Mouse (Mus musculus) lung, embryonic 15.5 days (tissue): Measurements from ENCODE around the gene Ephx4. TPM values are rescaled to one million over a fixed set of nuclear protein-coding genes. Genes with fewer than 3 reads are reported as not detected.
A peak's percentile ranks its signal among the peaks of the same experiment; 100 is the strongest.
"Not testable (repeated sequence)": the region's sequence is repeated elsewhere in the genome, so short reads cannot be mapped to it uniquely, and the experiment has no call there.

ENCODE experiments used
- ATAC-seq: fragments of 200-750 bp; cut with Nextera tagmentation; 2 replicates; pipeline ENCODE4 v1.8.0; 2017; ENCODE audit warnings: moderate number of reproducible peaks, borderline replicate concordance; ENCODE audit not compliant: low FRiP score, low TSS enrichment; ENCODE audit errors: extremely low read depth
- H3K27ac ChIP-seq: fragments of 300-500 bp; sonication (generic); 2 replicates; pipeline ENCODE4 v1.5.1; 2015; ENCODE audit warnings: moderate library complexity, mild to moderate bottlenecking, inconsistent platforms
- H3K27me3 ChIP-seq: fragments of 300-500 bp; sonication (generic); 2 replicates; pipeline ENCODE4 v1.6.1; 2015; ENCODE audit warnings: inconsistent platforms
- H3K36me3 ChIP-seq: fragments of 300-500 bp; sonication (generic); 2 replicates; pipeline ENCODE4 v1.6.1; 2015; ENCODE audit warnings: inconsistent platforms
- H3K4me1 ChIP-seq: fragments of 300-500 bp; sonication (generic); 2 replicates; pipeline ENCODE4 v1.6.1; 2015; ENCODE audit warnings: inconsistent platforms
- H3K4me2 ChIP-seq: fragments of 300-500 bp; sonication (generic); 2 replicates; pipeline ENCODE4 v1.6.1; 2015; ENCODE audit warnings: inconsistent platforms, mild to moderate bottlenecking, moderate library complexity
- H3K4me3 ChIP-seq: fragments of 300-500 bp; sonication (generic); 2 replicates; pipeline ENCODE4 v1.5.1; 2015; ENCODE audit warnings: mild to moderate bottlenecking, inconsistent platforms
- H3K9ac ChIP-seq: fragments of 300-500 bp; sonication (generic); 2 replicates; pipeline ENCODE4 v1.6.1; 2015; ENCODE audit warnings: inconsistent platforms
- H3K9me3 ChIP-seq: fragments of 300-500 bp; sonication (generic); 2 replicates; pipeline ENCODE4 v1.6.1; 2016; ENCODE audit warnings: inconsistent platforms
- WGBS: fragments of 180-500 bp; shearing (Covaris S2); methylation state at CpG from one replicate; pipeline ENCODE4 v1.1.7; 2015; 5-methylcytosine and 5-hydroxymethylcytosine counted together
- polyA plus RNA-seq: library from polyadenylated mRNA; unstranded; fragments of >200 nt; fragmentation: Nextera tagmentation; extraction: Ambion mirVana; gene quantifications from 2 replicates; pipeline ENCODE4 v1.2.1, GENCODE M21; 2015

The Ephx4 gene
- polyA plus RNA-seq = 2.5 TPM in 2 replicates

DNA sequence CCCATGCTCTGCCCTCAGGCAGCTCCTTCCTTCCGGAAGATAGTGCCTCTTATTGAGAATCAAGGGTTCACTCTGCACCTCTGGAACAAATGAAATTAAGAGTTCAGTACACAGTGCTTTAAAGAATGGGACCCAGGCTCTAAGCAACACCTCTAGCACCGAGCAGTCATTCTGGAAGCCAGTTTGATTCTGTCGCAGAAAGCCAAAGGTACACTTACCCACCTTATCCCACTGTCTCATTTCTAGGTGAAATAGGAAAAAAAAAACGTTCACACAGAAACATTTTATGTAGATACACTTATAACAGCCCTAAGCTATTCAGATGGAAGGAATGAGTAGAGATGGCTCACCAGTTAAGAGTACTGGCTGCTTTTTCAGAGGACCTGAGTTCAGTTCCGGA lies at the start of gene Ephx4:
Gene Ephx4 (plus strand): TSS at position 301 of the 400 bp plus-strand sequence.
- no peak within 1 kb of the TSS for H3K27ac ChIP-seq
- peak within 1 kb of the TSS; percentile 97 for H3K4me2 ChIP-seq
- H3K4me1 ChIP-seq = peaks cover 5% of the 10 kb centered on the region
- no peaks in the 10 kb centered on the region for H3K9me3 ChIP-seq
- H3K36me3 ChIP-seq = no peaks in the 10 kb centered on the region
- no peak for ATAC-seq
- H3K9ac ChIP-seq = peak within 1 kb of the TSS; percentile 40
- peak within 1 kb of the TSS; percentile 55 for H3K4me3 ChIP-seq
- H3K27me3 ChIP-seq = peaks cover 33% of the 10 kb centered on the region
- 16% methylated on average over 5 of the region's 5 CpGs for WGBS

DNA sequence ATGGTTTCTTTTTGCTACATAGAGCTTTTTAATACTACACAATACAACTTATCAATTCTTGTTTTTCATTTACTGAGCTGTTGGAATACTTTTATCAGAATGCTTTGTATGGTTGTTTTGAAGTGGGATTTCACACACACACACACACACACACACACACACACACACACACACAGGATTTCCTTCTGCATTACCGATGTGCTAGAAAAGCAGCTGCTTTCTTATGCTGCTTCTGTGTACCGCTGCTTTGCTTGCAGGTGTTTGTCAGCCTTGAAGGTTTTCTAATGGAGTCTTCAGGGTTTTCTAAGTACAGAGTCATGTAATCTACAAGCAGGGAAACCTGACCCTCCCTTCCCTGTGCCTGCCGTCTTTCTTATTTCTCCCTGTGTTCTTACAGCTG lies 48.6 kb upstream of the Ephx4 start:
- no peak overlapping the region for H3K4me2 ChIP-seq
- no peak overlapping the region for H3K4me3 ChIP-seq
- no peaks in the 10 kb centered on the region for H3K36me3 ChIP-seq
- WGBS = 55% methylated on average over 3 of the region's 3 CpGs
- H3K4me1 ChIP-seq = peaks cover 4% of the 10 kb centered on the region; the same call in 1 of the 2 replicates
- no peak overlapping the region for H3K9ac ChIP-seq
- H3K27me3 ChIP-seq = no peaks in the 10 kb centered on the region
- no peak for ATAC-seq
- no peak overlapping the region for H3K27ac ChIP-seq
- no peaks in the 10 kb centered on the region for H3K9me3 ChIP-seq

DNA sequence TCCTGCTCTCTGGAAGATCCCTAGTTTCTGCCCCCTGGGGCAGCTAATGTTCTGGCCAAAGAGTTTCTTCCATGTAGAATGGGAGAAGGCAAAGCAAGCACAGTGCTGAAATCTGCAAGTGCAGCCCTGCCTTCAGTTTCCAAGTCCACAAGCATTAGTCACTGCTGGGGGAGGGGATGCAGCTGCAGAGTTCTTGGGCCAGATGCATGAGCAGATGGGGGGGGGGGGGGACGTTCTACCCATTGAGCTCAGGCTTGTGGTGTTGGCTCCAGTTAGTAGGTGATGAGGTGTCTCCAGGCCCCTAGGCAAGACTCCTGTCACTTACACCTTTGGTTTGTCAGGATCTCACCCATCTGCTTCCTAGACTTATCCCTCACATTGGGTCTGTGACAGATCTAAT lies 46.7 kb upstream of the Ephx4 start:
- Histone ChIP-seq H3K9me3 (no peaks in the 10 kb centered on the region), H3K36me3 (no peaks in the 10 kb centered on the region), H3K4me3 (no peak overlapping the region), H3K9ac (no peak overlapping the region), H3K4me1 (peaks cover 10% of the 10 kb centered on the region), H3K4me2 (no peak overlapping the region), H3K27ac (no peak overlapping the region), H3K27me3 (no peaks in the 10 kb centered on the region)
- ATAC-seq = no peak
- WGBS = 13% methylated on average over 1 of the region's 1 CpGs

DNA sequence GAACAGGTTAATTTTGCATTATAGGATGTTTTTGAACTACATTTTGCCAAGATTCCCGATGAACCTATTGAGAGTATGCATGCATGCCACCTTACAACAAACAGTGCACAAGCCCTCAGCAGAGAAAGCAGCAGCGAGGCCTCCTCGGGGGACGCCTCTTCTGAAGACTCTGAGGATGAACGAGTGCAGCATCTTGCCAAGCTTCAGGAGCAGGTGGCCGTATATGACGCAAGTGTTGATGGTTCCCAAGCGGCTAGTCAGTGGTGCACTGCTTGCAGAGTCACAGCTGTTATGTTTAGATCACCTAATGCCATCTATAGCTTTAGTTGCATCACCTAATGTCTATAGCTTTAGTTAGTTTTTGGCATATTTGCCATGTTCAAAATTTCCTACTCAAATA lies 44.8 kb upstream of the Ephx4 start:
- Histone ChIP-seq H3K4me2 (no peak overlapping the region), H3K9me3 (no peaks in the 10 kb centered on the region), H3K4me1 (peaks cover 10% of the 10 kb centered on the region), H3K36me3 (no peaks in the 10 kb centered on the region), H3K9ac (no peak overlapping the region), H3K27me3 (no peaks in the 10 kb centered on the region), H3K27ac (no peak overlapping the region), H3K4me3 (no peak overlapping the region)
- WGBS = 78% methylated on average over 8 of the region's 8 CpGs
- ATAC-seq = no peak

DNA sequence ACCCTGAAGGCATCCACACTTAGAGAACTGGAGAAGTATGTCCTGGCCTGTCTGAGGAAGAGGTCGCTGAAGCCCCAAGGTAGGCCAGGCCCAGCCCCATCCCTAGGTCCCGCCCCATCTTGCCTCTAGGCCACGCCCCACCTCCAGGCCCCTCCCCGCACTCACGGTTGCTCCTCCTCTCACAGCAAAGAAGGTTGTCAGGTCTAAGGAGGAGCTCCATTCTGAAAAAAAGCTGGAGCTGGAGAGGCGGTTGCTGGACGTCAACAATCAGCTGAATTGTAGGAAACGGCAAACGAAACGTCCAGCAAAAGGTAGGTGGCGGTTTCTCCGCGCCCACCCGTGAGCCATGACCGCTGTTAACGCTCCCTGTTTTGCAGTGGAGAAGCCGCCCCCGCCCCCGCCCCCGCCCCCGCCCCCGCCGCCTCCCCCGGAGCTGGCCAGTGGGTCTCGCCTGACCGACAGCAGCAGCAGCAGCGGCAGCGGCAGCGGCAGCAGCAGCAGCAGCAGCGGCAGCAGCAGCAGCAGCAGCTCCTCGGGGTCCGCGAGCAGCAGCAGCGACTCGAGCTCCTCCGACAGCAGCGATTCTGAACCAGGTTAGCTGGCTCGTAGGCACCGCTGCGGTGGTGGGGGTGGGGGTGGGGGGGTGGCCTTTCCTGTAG lies 43.0 kb upstream of the Ephx4 start:
- Histone ChIP-seq H3K9ac (peak overlapping the region; percentile 53), H3K36me3 (no peaks in the 10 kb centered on the region), H3K4me2 (peak overlapping the region; percentile 57), H3K4me3 (peak overlapping the region; percentile 58), H3K27ac (peak overlapping the region; percentile 70), H3K9me3 (no peaks in the 10 kb centered on the region), H3K4me1 (peaks cover 10% of the 10 kb centered on the region), H3K27me3 (no peaks in the 10 kb centered on the region)
- whole genome bisulfite sequencing = 1% methylated on average over 32 of the region's 40 CpGs
- peak; percentile 96 for ATAC-seq

DNA sequence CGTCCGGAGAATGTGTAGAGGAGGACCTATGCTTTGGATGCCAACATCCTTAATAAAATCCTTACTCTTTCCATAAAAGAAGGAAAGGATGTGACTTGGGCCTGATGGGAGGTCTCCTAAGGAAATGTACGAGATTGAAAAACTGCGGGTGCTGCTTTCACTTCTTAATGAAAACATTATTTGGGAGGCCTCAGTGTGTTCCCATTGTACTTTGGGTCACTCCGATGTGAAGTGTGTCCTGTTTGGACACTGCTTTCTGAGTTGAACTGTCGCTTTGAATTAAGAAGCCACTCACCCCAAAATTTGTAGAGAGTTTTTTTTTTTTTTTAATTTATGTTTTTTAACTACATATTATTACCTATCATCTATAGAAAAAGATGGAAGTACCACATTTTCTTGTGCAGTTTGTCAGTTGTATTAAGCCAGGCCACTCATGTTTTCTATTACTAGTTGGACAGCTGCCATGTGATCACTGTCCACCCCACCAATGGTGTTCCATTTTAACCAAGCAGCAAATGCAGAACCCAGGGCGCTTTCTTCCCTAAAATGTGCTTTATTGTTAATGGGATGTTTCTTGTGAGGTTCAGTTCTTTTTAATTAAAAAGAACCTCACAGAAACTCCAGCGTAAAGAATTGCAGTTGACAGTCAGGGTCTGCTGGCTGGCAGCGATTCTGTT lies 42.3 kb upstream of the Ephx4 start:
- Histone ChIP-seq H3K27ac (peak overlapping the region; percentile 70), H3K9me3 (no peaks in the 10 kb centered on the region), H3K27me3 (no peaks in the 10 kb centered on the region), H3K4me3 (peak overlapping the region; percentile 58), H3K4me1 (peaks cover 10% of the 10 kb centered on the region), H3K4me2 (peak overlapping the region; percentile 57), H3K9ac (peak overlapping the region; percentile 53), H3K36me3 (no peaks in the 10 kb centered on the region)
- no peak for ATAC-seq
- WGBS = 21% methylated on average over 9 of the region's 9 CpGs

DNA sequence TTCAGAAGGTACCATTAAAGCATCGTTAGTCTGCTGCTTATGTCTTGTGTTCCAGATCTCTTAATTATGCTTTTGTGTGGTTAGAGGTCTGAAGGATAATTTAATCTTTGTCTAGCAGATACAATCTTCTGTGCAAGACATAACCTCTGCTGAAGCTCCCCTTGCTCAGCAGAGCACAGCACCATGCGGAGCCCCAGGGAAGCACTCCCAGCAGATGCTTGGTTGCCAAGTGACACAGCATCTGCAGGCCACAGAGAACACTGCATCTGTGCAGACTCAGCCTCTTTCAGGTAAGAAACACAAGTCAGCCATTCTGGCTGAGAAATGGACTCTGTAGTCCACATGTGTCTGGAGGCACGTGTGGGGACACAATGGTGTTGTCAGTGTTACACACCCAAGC lies 32.5 kb upstream of the Ephx4 start:
- Histone ChIP-seq H3K4me1 (no peaks in the 10 kb centered on the region), H3K4me3 (no peak overlapping the region), H3K9me3 (no peaks in the 10 kb centered on the region), H3K9ac (no peak overlapping the region), H3K27me3 (no peaks in the 10 kb centered on the region), H3K27ac (no peak overlapping the region), H3K4me2 (no peak overlapping the region), H3K36me3 (no peaks in the 10 kb centered on the region)
- ATAC-seq = no peak
- 84% methylated on average over 3 of the region's 3 CpGs for WGBS

DNA sequence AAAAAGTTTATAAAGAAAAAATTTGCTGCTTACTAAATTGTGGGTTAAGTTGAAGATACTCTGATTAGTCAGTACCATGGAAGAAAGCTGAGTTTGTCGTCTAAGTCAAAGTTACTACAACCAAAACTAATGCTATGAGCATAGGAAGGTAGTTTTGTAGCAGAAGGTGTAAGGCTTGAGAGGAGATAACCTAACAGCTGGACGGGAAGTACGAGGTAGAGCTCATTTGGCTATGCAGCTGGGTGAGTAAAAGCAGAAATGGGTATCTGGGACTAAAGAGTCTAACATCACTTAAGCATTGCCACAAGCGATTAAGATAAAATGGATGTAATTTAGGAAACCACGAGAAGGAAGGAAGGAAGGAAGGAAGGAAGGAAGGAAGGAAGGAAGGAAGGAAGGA lies 31.2 kb upstream of the Ephx4 start:
- Histone ChIP-seq H3K27me3 (no peaks in the 10 kb centered on the region), H3K4me2 (no peak overlapping the region), H3K4me1 (no peaks in the 10 kb centered on the region), H3K9ac (no peak overlapping the region), H3K27ac (no peak overlapping the region), H3K4me3 (no peak overlapping the region), H3K36me3 (no peaks in the 10 kb centered on the region), H3K9me3 (no peaks in the 10 kb centered on the region)
- WGBS = 85% methylated on average over 5 of the region's 5 CpGs
- ATAC-seq = no peak

DNA sequence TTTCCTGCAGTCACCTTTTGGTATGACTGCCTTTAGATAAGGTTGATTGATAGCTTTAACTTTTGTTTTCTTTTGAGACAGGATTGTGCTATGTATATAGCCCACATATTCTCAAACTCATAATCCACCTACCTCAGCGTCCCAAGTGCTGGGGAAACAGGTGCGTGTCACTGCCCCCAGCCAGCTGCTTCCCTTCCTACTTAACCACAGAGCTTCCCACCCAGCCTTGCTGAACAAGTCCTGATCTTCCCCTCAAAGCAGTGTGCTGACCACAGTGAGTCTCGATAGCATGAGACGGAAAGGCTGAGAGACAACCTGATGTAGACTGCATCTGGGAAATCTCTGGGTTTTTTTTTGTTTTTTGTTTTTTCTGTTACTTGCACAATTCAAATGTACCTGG lies 29.3 kb upstream of the Ephx4 start:
- Histone ChIP-seq H3K36me3 (no peaks in the 10 kb centered on the region), H3K27ac (no peak overlapping the region), H3K4me2 (no peak overlapping the region), H3K9me3 (no peaks in the 10 kb centered on the region), H3K4me3 (no peak overlapping the region), H3K9ac (no peak overlapping the region), H3K4me1 (no peaks in the 10 kb centered on the region), H3K27me3 (no peaks in the 10 kb centered on the region)
- no peak for ATAC-seq
- WGBS = 80% methylated on average over 4 of the region's 4 CpGs

DNA sequence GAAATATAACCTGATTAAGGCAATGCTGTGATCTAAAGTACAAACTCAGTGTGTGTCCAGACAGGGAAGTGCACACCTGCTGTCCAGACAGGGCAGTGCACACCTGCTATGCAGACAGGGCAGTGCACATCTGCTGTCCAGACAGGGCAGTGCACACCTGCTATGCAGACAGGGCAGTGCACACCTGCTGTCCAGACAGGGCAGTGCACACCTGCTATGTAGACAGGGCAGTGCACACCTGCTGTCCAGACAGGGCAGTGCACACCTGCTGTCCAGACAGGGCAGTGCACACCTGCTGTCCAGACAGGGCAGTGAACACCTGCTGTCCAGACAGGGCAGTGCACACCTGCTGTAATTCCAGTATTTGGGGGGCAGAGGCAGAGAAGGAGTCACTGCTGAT lies 16.1 kb upstream of the Ephx4 start:
- not testable (repeated sequence) for H3K27me3 ChIP-seq, H3K36me3 ChIP-seq, H3K4me2 ChIP-seq, H3K9ac ChIP-seq, H3K4me1 ChIP-seq, H3K27ac ChIP-seq, H3K4me3 ChIP-seq, ATAC-seq, H3K9me3 ChIP-seq

DNA sequence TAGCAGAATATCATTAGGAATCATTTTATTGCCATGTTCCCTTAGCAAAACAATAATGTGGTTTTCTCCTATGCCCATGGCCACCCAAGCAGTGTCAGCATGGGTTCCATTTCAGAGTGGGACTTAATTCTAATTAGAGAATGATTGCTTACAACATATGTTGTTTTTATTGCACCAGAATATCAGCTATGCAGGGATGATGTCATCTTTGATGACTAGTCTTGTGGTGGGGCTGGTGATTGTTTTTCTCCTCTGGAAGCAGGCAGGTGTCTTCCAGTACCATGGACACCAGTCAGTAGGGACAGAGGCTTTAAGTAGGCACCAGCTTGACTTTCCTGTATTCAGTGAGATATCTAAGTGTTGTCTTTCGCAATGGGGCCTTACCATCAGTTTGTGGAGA lies 14.7 kb upstream of the Ephx4 start:
- H3K36me3 ChIP-seq = no peaks in the 10 kb centered on the region
- H3K9ac ChIP-seq = no peak overlapping the region
- no peak overlapping the region for H3K4me3 ChIP-seq
- H3K4me1 ChIP-seq = no peaks in the 10 kb centered on the region
- WGBS = 91% methylated on average over 1 of the region's 1 CpGs
- H3K4me2 ChIP-seq = no peak overlapping the region
- H3K27me3 ChIP-seq = no peaks in the 10 kb centered on the region
- no peak overlapping the region for H3K27ac ChIP-seq
- no peaks in the 10 kb centered on the region for H3K9me3 ChIP-seq
- no peak for ATAC-seq

DNA sequence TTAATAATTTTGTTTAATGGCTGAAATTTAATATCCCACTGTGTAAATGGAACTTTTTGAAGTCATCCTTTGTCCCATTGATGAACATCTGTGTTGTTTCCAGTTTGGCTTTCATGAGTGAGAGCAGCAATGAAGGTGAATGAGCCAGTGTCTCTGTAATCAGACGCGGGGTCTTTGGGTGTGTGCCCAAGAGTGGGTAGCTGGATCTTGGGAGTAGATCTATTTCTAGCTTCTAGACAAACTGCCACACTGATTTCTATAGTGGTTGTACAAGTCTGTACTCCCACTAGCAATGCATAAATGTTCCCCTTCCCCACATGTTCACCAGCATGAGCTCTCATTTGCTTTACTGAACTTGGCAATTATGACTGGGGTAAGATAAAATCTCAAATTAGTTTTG lies 13.2 kb upstream of the Ephx4 start:
- 85% methylated on average over 2 of the region's 2 CpGs for WGBS

More for the DNA sequence above, 13.2 kb upstream of the Ephx4 start:
- H3K27me3 ChIP-seq = no peaks in the 10 kb centered on the region
- H3K36me3 ChIP-seq = no peaks in the 10 kb centered on the region
- no peak overlapping the region for H3K27ac ChIP-seq
- H3K4me2 ChIP-seq = no peak overlapping the region
- H3K9me3 ChIP-seq = no peaks in the 10 kb centered on the region
- no peak for ATAC-seq
- H3K4me3 ChIP-seq = no peak overlapping the region
- no peaks in the 10 kb centered on the region for H3K4me1 ChIP-seq
- H3K9ac ChIP-seq = no peak overlapping the region
